Mouse (Mus musculus): ENCODE results near the gene Skap1. TPM values are rescaled to one million over a fixed set of nuclear protein-coding genes. Genes with fewer than 3 reads are reported as not detected.
A peak's percentile ranks its signal among the peaks of the same experiment; 100 is the strongest.

Skap1 gene
- 0.13 TPM in 1 of 2 replicates, not detected in the other for polyA plus RNA-seq (2016; fragmentation: Nextera tagmentation; extraction: Ambion mirVana)

- WGBS: 5% methylated on average over 33 of the region's 42 CpGs
- Histone ChIP-seq H3K9me3 (replicated peaks) (no peaks in the 10 kb centered on the region), H3K36me3 (no peaks in the 10 kb centered on the region), H3K4me3 (peak within 1 kb of the TSS; percentile 48), H3K27ac (no peak within 1 kb of the TSS), H3K4me1 (peaks cover 48% of the 10 kb centered on the region), H3K27me3 (ENCODE audit: low read depth, poor library complexity, severe bottlenecking) (peaks cover 72% of the 10 kb centered on the region)
- peak; percentile 40 for DNase-seq (ENCODE audit: low spot score)
Measured at GRCm38 (mm10) chr11:96463986-96464715, at the start of gene Skap1. Skap1 (plus strand) TSS chr11:96464593.

- no peak for DNase-seq (ENCODE audit: low spot score)
- 19% methylated on average over 5 of the region's 5 CpGs for WGBS
Measured at GRCm38 (mm10) chr11:96421074-96421473, 43.3 kb upstream of the Skap1 start.

GRCm38 (mm10) chr11:96421517-96422265 is 42.7 kb upstream of the Skap1 start:
- H3K4me3 ChIP-seq: no peak overlapping the region
- H3K27me3 ChIP-seq (ENCODE audit: low read depth, poor library complexity, severe bottlenecking): peaks cover 93% of the 10 kb centered on the region
- no peaks in the 10 kb centered on the region for H3K36me3 ChIP-seq
- H3K27ac ChIP-seq: 0 out of 2 replicates have a peak overlapping the region, but pooled peaks have one; percentile 19
- no peaks in the 10 kb centered on the region for H3K9me3 ChIP-seq (replicated peaks)
- WGBS: 10% methylated on average over 11 of the region's 11 CpGs
- peaks cover 16% of the 10 kb centered on the region for H3K4me1 ChIP-seq
- peak; percentile 80 for DNase-seq (ENCODE audit: low spot score)

More at GRCm38 (mm10) chr11:96421074-96421473, 43.3 kb upstream of the Skap1 start:
- no peak overlapping the region for H3K4me3 ChIP-seq
- peaks cover 93% of the 10 kb centered on the region for H3K27me3 ChIP-seq (ENCODE audit: low read depth, poor library complexity, severe bottlenecking)
- peak overlapping the region; percentile 19; the same call in 1 of the 2 replicates for H3K27ac ChIP-seq
- H3K9me3 ChIP-seq (replicated peaks): no peaks in the 10 kb centered on the region
- H3K4me1 ChIP-seq: peaks cover 16% of the 10 kb centered on the region
- H3K36me3 ChIP-seq: no peaks in the 10 kb centered on the region

GRCm38 (mm10) chr11:96425193-96425592 is 39.2 kb upstream of the Skap1 start:
- no peaks in the 10 kb centered on the region for H3K9me3 ChIP-seq (replicated peaks)
- 89% methylated on average over 6 of the region's 6 CpGs for WGBS
- H3K4me3 ChIP-seq: no peak overlapping the region
- peaks cover 26% of the 10 kb centered on the region for H3K4me1 ChIP-seq
- H3K36me3 ChIP-seq: no peaks in the 10 kb centered on the region
- no peak overlapping the region for H3K27ac ChIP-seq
- no peak for DNase-seq (ENCODE audit: low spot score)
- H3K27me3 ChIP-seq (ENCODE audit: low read depth, poor library complexity, severe bottlenecking): peaks cover 94% of the 10 kb centered on the region

- H3K27me3 ChIP-seq (ENCODE audit: low read depth, poor library complexity, severe bottlenecking): peaks cover 94% of the 10 kb centered on the region
- peaks cover 20% of the 10 kb centered on the region for H3K4me1 ChIP-seq
- H3K9me3 ChIP-seq (replicated peaks): no peaks in the 10 kb centered on the region
- DNase-seq (ENCODE audit: low spot score): no peak
- no peaks in the 10 kb centered on the region for H3K36me3 ChIP-seq
- 54% methylated on average over 6 of the region's 6 CpGs for WGBS
- no peak overlapping the region for H3K27ac ChIP-seq
- H3K4me3 ChIP-seq: no peak overlapping the region
Measured at GRCm38 (mm10) chr11:96426191-96426590, 38.2 kb upstream of the Skap1 start.

GRCm38 (mm10) chr11:96426805-96427204 is 37.6 kb upstream of the Skap1 start:
- H3K4me3 ChIP-seq: no peak overlapping the region
- no peaks in the 10 kb centered on the region for H3K9me3 ChIP-seq (replicated peaks)
- DNase-seq (ENCODE audit: low spot score): no peak
- WGBS: 37% methylated on average over 2 of the region's 2 CpGs
- peaks cover 19% of the 10 kb centered on the region for H3K4me1 ChIP-seq
- peaks cover 88% of the 10 kb centered on the region for H3K27me3 ChIP-seq (ENCODE audit: low read depth, poor library complexity, severe bottlenecking)
- no peak overlapping the region for H3K27ac ChIP-seq
- H3K36me3 ChIP-seq: no peaks in the 10 kb centered on the region

- no peaks in the 10 kb centered on the region for H3K36me3 ChIP-seq
- 88% methylated on average over 2 of the region's 2 CpGs for WGBS
- H3K27ac ChIP-seq: no peak overlapping the region
- H3K9me3 ChIP-seq (replicated peaks): no peaks in the 10 kb centered on the region
- no peak overlapping the region for H3K4me3 ChIP-seq
- H3K4me1 ChIP-seq: peaks cover 27% of the 10 kb centered on the region
- H3K27me3 ChIP-seq (ENCODE audit: low read depth, poor library complexity, severe bottlenecking): peaks cover 86% of the 10 kb centered on the region
- DNase-seq (ENCODE audit: low spot score): no peak
Measured at GRCm38 (mm10) chr11:96429062-96429461, 35.3 kb upstream of the Skap1 start.

- no peaks in the 10 kb centered on the region for H3K36me3 ChIP-seq
- H3K4me1 ChIP-seq: peaks cover 27% of the 10 kb centered on the region
- H3K4me3 ChIP-seq: no peak overlapping the region
- no peak overlapping the region for H3K27ac ChIP-seq
- H3K27me3 ChIP-seq (ENCODE audit: low read depth, poor library complexity, severe bottlenecking): peaks cover 86% of the 10 kb centered on the region
- no peak for DNase-seq (ENCODE audit: low spot score)
- WGBS: 60% methylated on average over 5 of the region's 5 CpGs
- H3K9me3 ChIP-seq (replicated peaks): no peaks in the 10 kb centered on the region
Measured at GRCm38 (mm10) chr11:96429891-96430290, 34.5 kb upstream of the Skap1 start.

GRCm38 (mm10) chr11:96431871-96432270 is 32.5 kb upstream of the Skap1 start:
- peaks cover 86% of the 10 kb centered on the region for H3K27me3 ChIP-seq (ENCODE audit: low read depth, poor library complexity, severe bottlenecking)
- peak overlapping the region; percentile 20; the same call in 1 of the 2 replicates for H3K4me3 ChIP-seq
- peaks cover 27% of the 10 kb centered on the region for H3K4me1 ChIP-seq
- WGBS: 20% methylated on average over 9 of the region's 9 CpGs
- peak overlapping the region; percentile 34; the same call in 1 of the 2 replicates for H3K27ac ChIP-seq
- no peaks in the 10 kb centered on the region for H3K9me3 ChIP-seq (replicated peaks)
- no peaks in the 10 kb centered on the region for H3K36me3 ChIP-seq
- DNase-seq (ENCODE audit: low spot score): peak; percentile 67

GRCm38 (mm10) chr11:96434888-96435287 is 29.5 kb upstream of the Skap1 start:
- Histone ChIP-seq H3K4me1 (peaks cover 20% of the 10 kb centered on the region), H3K4me3 (no peak overlapping the region), H3K27me3 (ENCODE audit: low read depth, poor library complexity, severe bottlenecking) (peaks cover 86% of the 10 kb centered on the region), H3K36me3 (no peaks in the 10 kb centered on the region), H3K9me3 (replicated peaks) (no peaks in the 10 kb centered on the region), H3K27ac (no peak overlapping the region)
- 75% methylated on average over 6 of the region's 6 CpGs for WGBS
- no peak for DNase-seq (ENCODE audit: low spot score)

- H3K4me3 ChIP-seq: no peak overlapping the region
- peaks cover 82% of the 10 kb centered on the region for H3K27me3 ChIP-seq (ENCODE audit: low read depth, poor library complexity, severe bottlenecking)
- peaks cover 17% of the 10 kb centered on the region for H3K4me1 ChIP-seq
- DNase-seq (ENCODE audit: low spot score): no peak
- no peak overlapping the region for H3K27ac ChIP-seq
- no peaks in the 10 kb centered on the region for H3K9me3 ChIP-seq (replicated peaks)
- no peaks in the 10 kb centered on the region for H3K36me3 ChIP-seq
- 57% methylated on average over 7 of the region's 7 CpGs for WGBS
Measured at GRCm38 (mm10) chr11:96436525-96436924, 27.9 kb upstream of the Skap1 start.

GRCm38 (mm10) chr11:96438787-96439186 is 25.6 kb upstream of the Skap1 start:
- Histone ChIP-seq H3K27me3 (ENCODE audit: low read depth, poor library complexity, severe bottlenecking) (peaks cover 83% of the 10 kb centered on the region), H3K4me1 (peaks cover 3% of the 10 kb centered on the region; the same call in 1 of the 2 replicates), H3K36me3 (no peaks in the 10 kb centered on the region), H3K4me3 (no peak overlapping the region), H3K9me3 (replicated peaks) (no peaks in the 10 kb centered on the region), H3K27ac (no peak overlapping the region)
- 5% methylated on average over 7 of the region's 7 CpGs for WGBS
- peak; percentile 81 for DNase-seq (ENCODE audit: low spot score)

All from limb, embryonic 10.5 days (tissue).